Mouse (Mus musculus): Measurements from ENCODE around the gene Gm14548. TPM values are rescaled to one million over a fixed set of nuclear protein-coding genes. Genes with fewer than 3 reads are reported as not detected.
"Not testable (repeated sequence)": the region's sequence is repeated elsewhere in the genome, so short reads cannot be mapped to it uniquely, and the experiment has no call there.

Gm14548 gene
- polyA plus RNA-seq (2015; fragmentation: Nextera tagmentation; extraction: Ambion mirVana), result 0.79 and 1.1 TPM in 2 replicates

DNA sequence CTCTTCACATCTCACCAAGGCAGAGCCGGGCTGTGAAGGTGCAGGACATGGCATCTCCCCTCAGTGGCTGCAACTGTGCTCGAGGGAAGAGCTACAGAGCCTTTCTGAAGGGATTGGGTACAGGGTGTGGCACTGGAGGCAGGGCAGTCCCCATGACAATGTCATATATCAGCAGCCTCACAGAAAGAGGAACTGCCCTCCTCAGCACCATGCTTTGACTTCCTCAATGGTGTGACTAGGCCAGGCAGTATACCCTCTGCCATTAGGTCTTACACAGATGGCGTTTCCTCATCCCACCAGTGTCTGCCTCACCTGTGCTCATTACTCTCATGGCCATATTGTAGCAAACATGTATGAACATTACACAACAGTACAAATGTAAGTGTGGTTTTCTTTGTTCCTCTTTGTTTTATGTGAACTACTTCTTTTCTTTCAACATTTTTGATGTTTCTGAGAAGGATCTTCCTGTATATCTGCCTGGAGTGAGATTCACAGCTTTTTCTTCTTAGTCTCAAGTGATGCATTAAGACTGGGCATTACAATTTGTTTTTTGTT, at the start of gene Gm14548:
Gene Gm14548, minus strand, starts transcription at position 85 of the 555 bp plus-strand sequence.
- ATAC-seq (ENCODE audit: insufficient read depth, low FRiP score, low read depth); H3K27ac ChIP-seq; H3K27me3 ChIP-seq (replicated peaks); H3K36me3 ChIP-seq; H3K9ac ChIP-seq; H3K4me2 ChIP-seq; H3K4me3 ChIP-seq (replicated peaks); H3K4me1 ChIP-seq; H3K9me3 ChIP-seq: not testable (repeated sequence)
- 58% methylated on average over 3 of the region's 3 CpGs for WGBS

DNA sequence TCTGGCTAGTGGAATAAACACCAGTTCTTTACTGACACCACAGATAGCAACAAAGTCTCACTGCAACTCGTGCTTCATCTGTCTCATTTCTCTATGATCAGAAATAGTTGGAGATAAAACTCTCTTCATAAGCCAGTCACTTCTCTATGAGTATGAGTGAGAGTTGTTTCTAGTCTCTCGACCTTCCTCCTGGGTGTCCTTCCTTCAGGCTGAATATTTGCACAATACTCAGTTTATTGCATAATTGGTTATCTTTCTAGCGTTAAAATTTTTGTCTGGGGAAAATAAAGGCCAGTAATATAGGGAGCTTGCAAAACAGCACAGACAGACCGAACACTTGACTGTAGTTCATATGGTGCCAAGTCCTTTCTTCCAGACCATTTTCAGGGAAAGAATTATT, 48.2 kb upstream of the Gm14548 start:
- ATAC-seq (ENCODE audit: insufficient read depth, low FRiP score, low read depth), result no peak
- Histone ChIP-seq H3K27ac (no peak overlapping the region), H3K36me3 (no peaks in the 10 kb centered on the region), H3K4me2 (no peak overlapping the region), H3K9me3 (no peaks in the 10 kb centered on the region), H3K4me3 (replicated peaks) (no peak overlapping the region), H3K27me3 (replicated peaks) (no peaks in the 10 kb centered on the region), H3K4me1 (no peaks in the 10 kb centered on the region), H3K9ac (no peak overlapping the region)
- WGBS, result 65% methylated on average over 4 of the region's 4 CpGs

DNA sequence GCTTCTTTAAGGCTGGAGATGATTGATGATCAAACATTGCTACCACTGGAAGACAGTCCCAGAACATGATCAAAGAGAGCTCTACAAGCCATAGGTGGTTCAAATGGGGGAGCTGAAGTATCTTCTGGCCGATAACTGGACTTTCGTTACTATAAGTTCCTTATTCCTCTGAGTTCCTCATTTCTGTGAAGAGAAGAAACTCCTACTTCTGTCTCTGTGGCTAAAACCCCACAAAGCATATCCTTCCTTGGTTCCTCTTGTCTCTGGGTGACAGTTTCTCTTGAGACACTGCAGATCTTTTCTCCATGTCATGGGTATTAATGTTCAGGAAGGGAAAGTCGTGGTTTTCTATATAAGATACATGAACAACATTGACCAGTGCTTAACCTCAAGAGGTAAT, 43.0 kb upstream of the Gm14548 start:
- Histone ChIP-seq H3K4me3 (replicated peaks) (no peak overlapping the region), H3K9me3 (no peaks in the 10 kb centered on the region), H3K27ac (no peak overlapping the region), H3K4me1 (no peaks in the 10 kb centered on the region), H3K27me3 (replicated peaks) (no peaks in the 10 kb centered on the region), H3K36me3 (no peaks in the 10 kb centered on the region), H3K4me2 (no peak overlapping the region), H3K9ac (no peak overlapping the region)
- ATAC-seq (ENCODE audit: insufficient read depth, low FRiP score, low read depth), result no peak
- WGBS, result 72% methylated on average over 3 of the region's 3 CpGs

DNA sequence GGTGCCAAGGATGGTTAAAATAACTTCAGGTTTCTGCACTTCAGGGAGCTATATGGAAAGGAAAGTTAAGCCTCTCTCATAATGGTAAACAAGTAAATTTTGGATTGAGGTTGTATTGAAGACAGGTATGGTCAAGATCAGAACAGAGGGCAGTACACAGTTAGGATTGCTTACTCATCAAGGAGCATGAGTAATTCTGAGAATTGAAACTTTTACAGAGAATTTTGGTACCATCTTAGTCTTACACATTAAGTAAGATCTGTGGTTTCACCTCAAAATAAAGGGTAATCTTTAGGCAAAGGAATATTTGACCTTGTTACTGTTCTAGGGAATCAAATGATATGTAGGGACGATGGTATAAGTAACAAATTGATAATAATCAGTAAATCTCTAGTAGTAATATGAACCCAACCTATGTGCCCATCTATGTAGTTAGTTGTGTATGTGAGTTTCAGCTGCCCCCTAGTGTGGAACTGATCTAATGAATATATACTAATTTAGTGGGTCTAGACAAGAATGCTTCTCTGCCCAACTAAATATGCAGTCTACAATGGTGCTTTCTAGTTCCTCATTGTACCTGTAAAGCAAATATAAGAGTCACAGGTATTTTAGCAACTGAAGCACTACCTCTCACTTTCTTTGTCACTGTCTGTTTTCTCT, 42.1 kb upstream of the Gm14548 start:
- H3K9me3 ChIP-seq, result no peaks in the 10 kb centered on the region
- no peaks in the 10 kb centered on the region for H3K27me3 ChIP-seq (replicated peaks)
- H3K4me3 ChIP-seq (replicated peaks), result no peak overlapping the region
- no peak overlapping the region for H3K4me2 ChIP-seq
- no peaks in the 10 kb centered on the region for H3K36me3 ChIP-seq
- WGBS, result 54% methylated on average over 1 of the region's 1 CpGs
- no peaks in the 10 kb centered on the region for H3K4me1 ChIP-seq
- no peak for ATAC-seq (ENCODE audit: insufficient read depth, low FRiP score, low read depth)
- H3K27ac ChIP-seq, result no peak overlapping the region
- H3K9ac ChIP-seq, result no peak overlapping the region

DNA sequence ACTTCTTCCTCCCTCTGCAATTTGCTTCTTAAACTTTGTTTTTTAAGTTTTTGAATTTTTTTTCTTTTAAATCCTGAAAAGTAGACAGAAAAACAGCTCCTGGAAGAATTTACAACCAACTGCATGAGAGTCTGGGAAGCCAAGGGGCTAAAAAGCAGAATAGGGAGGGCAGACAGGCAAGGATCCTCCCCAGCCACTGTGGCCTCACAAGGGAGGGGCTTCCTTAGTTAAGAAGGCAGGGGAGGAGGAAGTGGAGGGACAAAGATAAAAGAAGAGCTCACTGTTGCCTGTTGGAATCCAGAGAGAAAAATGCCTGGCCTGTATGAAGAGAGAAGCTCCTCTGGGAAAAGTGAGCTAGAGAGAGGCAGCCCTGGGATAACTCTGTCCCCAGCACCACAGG, 37.6 kb upstream of the Gm14548 start:
- H3K36me3 ChIP-seq; ATAC-seq (ENCODE audit: insufficient read depth, low FRiP score, low read depth); H3K4me1 ChIP-seq; H3K4me2 ChIP-seq; H3K4me3 ChIP-seq (replicated peaks); H3K9ac ChIP-seq; H3K27ac ChIP-seq; H3K27me3 ChIP-seq (replicated peaks); H3K9me3 ChIP-seq: not testable (repeated sequence)

DNA sequence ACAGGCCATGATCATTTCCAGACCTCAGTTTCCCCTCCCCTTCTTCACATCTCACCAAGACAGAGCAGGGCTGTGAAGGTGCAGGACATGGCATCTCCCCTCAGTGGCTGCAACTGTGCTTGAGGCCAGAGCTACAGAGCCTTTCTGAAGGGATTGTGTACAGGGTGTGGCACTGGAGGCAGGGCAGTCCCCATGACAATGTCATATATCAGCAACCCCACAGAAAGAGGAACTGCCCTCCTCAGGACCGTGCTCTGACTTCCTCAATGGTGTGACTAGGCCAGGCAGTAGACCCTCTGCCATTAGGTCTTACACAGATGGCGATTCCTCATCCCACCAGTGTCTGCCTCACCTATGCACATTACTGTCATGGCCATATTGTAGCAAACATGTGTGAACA, 17.5 kb upstream of the Gm14548 start, which contains the start of gene Lilra6:
Gene Lilra6, minus strand, starts transcription at position 117 of the 400 bp plus-strand sequence.
- not testable (repeated sequence) for H3K9me3 ChIP-seq; H3K27me3 ChIP-seq (replicated peaks); H3K27ac ChIP-seq; H3K4me3 ChIP-seq (replicated peaks); ATAC-seq (ENCODE audit: insufficient read depth, low FRiP score, low read depth); H3K4me1 ChIP-seq; H3K36me3 ChIP-seq; H3K4me2 ChIP-seq; H3K9ac ChIP-seq
- 71% methylated on average over 2 of the region's 2 CpGs for WGBS

DNA sequence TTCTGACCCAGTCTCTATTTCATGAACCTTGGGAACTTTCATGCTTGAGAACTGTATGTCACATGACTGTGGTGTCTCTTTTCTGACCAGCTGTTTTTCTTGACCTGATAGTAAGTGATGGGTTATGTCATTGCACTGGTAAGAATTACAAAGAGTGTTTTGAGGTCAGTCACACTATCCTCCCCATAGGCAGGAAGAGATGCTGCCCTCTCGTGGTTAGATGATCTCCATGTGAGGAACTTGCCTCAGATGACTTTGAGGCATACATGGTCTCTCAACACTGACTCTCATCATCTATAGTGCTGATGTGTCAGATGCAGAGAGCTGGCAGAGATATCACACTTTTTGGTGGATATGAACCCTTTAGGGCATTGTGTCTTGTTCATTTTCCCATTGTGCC, 5.8 kb upstream of the Gm14548 start:
- Histone ChIP-seq H3K36me3 (no peaks in the 10 kb centered on the region), H3K9me3 (no peaks in the 10 kb centered on the region), H3K9ac (no peak overlapping the region), H3K4me2 (no peak overlapping the region), H3K27me3 (replicated peaks) (no peaks in the 10 kb centered on the region), H3K27ac (no peak overlapping the region), H3K4me1 (no peaks in the 10 kb centered on the region), H3K4me3 (replicated peaks) (no peak overlapping the region)
- WGBS, result 17% methylated on average over 1 of the region's 1 CpGs
- no peak for ATAC-seq (ENCODE audit: insufficient read depth, low FRiP score, low read depth)

DNA sequence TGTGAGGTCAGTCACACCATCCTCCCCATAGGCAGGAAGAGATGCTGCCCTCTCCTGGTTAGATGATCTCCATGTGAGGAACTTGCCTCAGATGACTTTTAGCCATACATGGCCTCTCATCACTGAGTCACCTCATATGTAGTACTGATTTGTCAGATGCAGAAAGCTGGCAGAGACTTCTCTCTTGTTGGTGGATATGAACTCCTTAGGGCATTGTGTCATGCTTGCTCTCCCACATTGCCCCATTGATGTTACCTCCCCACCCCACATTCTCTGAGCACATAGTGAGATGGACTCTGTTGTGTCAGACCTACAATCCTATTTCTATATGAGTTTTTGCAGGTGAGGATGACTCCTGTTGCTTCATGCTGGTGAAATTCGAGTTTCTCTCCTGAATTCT, 22.9 kb downstream of the Gm14548 start:
- H3K4me3 ChIP-seq (replicated peaks); H3K4me2 ChIP-seq; ATAC-seq (ENCODE audit: insufficient read depth, low FRiP score, low read depth); H3K9me3 ChIP-seq; H3K27me3 ChIP-seq (replicated peaks); H3K36me3 ChIP-seq; H3K9ac ChIP-seq; H3K4me1 ChIP-seq; H3K27ac ChIP-seq: not testable (repeated sequence)
- no CpG with 5 or more reads among the region's 1 CpGs for WGBS

DNA sequence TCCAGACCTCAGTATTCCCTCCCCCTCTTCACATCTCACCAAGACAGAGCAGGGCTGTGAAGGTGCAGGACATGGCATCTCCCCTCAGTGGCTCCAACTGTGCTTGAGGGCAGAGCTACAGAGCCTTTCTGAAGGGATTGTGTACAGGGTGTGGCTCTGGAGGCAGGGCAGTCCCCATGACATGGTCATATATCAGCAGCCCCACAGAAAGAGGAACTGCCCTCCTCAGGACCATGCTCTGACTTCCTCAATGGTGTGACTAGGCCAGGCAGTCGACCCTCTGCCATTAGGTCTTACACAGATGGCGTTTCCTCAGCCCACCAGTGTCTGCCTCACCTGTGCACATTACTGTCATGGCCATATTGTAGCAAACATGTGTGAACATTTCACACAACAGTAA, 53.0 kb downstream of the Gm14548 start, which contains the start of gene Pira2:
Gene Pira2, minus strand, starts transcription at position 101 of the 400 bp plus-strand sequence.
- WGBS, result no CpG with 5 or more reads among the region's 2 CpGs
- H3K9ac ChIP-seq; H3K4me1 ChIP-seq; H3K27ac ChIP-seq; H3K27me3 ChIP-seq (replicated peaks); H3K4me2 ChIP-seq; ATAC-seq (ENCODE audit: insufficient read depth, low FRiP score, low read depth); H3K9me3 ChIP-seq; H3K36me3 ChIP-seq; H3K4me3 ChIP-seq (replicated peaks): not testable (repeated sequence)

DNA sequence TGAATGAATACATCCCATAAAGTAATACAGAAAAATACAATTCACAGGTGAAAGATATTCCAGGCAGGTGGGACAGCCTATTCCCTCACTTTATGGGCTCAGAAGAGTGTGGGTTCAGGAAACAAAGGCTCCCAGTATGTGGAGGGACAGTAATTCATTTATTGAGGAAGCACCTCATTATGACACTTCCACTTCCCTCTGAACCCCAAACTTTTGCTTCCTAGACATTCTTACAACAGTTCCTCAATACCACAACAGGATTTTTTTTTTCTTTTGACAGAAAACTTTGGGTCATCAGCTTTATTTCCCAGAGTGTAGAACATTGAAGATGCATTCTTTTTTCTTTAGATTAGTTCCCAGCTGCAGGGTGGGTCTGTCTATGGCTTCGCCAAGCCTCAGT, 60.1 kb downstream of the Gm14548 start:
- H3K4me3 ChIP-seq (replicated peaks), result not testable (repeated sequence)
- WGBS, result no CpG with 5 or more reads among the region's 1 CpGs

More for the DNA sequence above, 60.1 kb downstream of the Gm14548 start:
- not testable (repeated sequence) for H3K27ac ChIP-seq; H3K27me3 ChIP-seq (replicated peaks); H3K36me3 ChIP-seq; ATAC-seq (ENCODE audit: insufficient read depth, low FRiP score, low read depth); H3K9ac ChIP-seq; H3K4me1 ChIP-seq; H3K4me2 ChIP-seq; H3K9me3 ChIP-seq
